Mouse (Mus musculus) testis, postnatal 14 days (tissue): ENCODE results near the gene Aqp1.

Experiments
- DNase-seq: peaks from one replicate; pipeline ENCODE4 v3.0.0; 2021; ENCODE audit warnings: low spot score

The Aqp1 gene

GRCm38 (mm10) chr6:55335989-55336514 lies at the start of gene Aqp1:
Gene Aqp1 (plus strand): TSS chr6:55336432.
- DNase-seq: peak; percentile 23

GRCm38 (mm10) chr6:55288007-55288602 lies 48.1 kb upstream of the Aqp1 start:
- DNase-seq: no peak

GRCm38 (mm10) chr6:55294549-55295131 lies 41.6 kb upstream of the Aqp1 start:
- no peak for DNase-seq

- no peak for DNase-seq
Observed at GRCm38 (mm10) chr6:55295325-55295724, 40.9 kb upstream of the Aqp1 start.

- no peak for DNase-seq
Observed at GRCm38 (mm10) chr6:55299482-55299881, 36.8 kb upstream of the Aqp1 start.

GRCm38 (mm10) chr6:55299917-55300316 lies 36.3 kb upstream of the Aqp1 start:
- DNase-seq: no peak

- no peak for DNase-seq
Observed at GRCm38 (mm10) chr6:55300704-55301103, 35.5 kb upstream of the Aqp1 start.

GRCm38 (mm10) chr6:55310179-55310578 lies 26.1 kb upstream of the Aqp1 start:
- no peak for DNase-seq

GRCm38 (mm10) chr6:55311962-55312361 lies 24.3 kb upstream of the Aqp1 start:
- no peak for DNase-seq

- DNase-seq: no peak
Observed at GRCm38 (mm10) chr6:55313893-55314292, 22.3 kb upstream of the Aqp1 start.

- no peak for DNase-seq
Observed at GRCm38 (mm10) chr6:55314628-55315027, 21.6 kb upstream of the Aqp1 start.

- no peak for DNase-seq
Observed at GRCm38 (mm10) chr6:55318597-55318996, 17.6 kb upstream of the Aqp1 start.

- DNase-seq: no peak
Observed at GRCm38 (mm10) chr6:55319585-55320551, 16.4 kb upstream of the Aqp1 start.

- DNase-seq: no peak
Observed at GRCm38 (mm10) chr6:55320894-55321293, 15.3 kb upstream of the Aqp1 start.

- DNase-seq: no peak
Observed at GRCm38 (mm10) chr6:55321518-55321917, 14.7 kb upstream of the Aqp1 start.

- no peak for DNase-seq
Observed at GRCm38 (mm10) chr6:55322980-55323379, 13.3 kb upstream of the Aqp1 start.

- no peak for DNase-seq
Observed at GRCm38 (mm10) chr6:55323908-55324634, 12.2 kb upstream of the Aqp1 start.

- DNase-seq: no peak
Observed at GRCm38 (mm10) chr6:55324785-55325184, 11.4 kb upstream of the Aqp1 start.

- DNase-seq: no peak
Observed at GRCm38 (mm10) chr6:55326299-55326698, 9.9 kb upstream of the Aqp1 start.

- DNase-seq: no peak
Observed at GRCm38 (mm10) chr6:55327326-55327725, 8.9 kb upstream of the Aqp1 start.

GRCm38 (mm10) chr6:55328179-55328578 lies 8.1 kb upstream of the Aqp1 start:
- DNase-seq: no peak

- DNase-seq: no peak
Observed at GRCm38 (mm10) chr6:55331315-55331714, 4.9 kb upstream of the Aqp1 start.
